Mouse (Mus musculus) MEL (cell line): ENCODE measurements at regions not wholly inside any gene's neighbourhood (a gene's known extent, or its start where the extent isn't known, plus 50 kb on each side); places are given as distances from the start of the nearest gene placed in this dataset.

ENCODE experiments used
- DNase-seq: peaks from one replicate; pipeline ENCODE4 v3.0.0; 2011; ENCODE audit warnings: low read depth, low spot score
- H3K27ac ChIP-seq: 2 replicates; pipeline ENCODE4 v1.5.1; 2012; ENCODE audit warnings: low read depth, mild to moderate bottlenecking, control low read depth, low read length, moderate library complexity; ENCODE audit not compliant: control insufficient read depth
- H3K27me3 ChIP-seq, 2 experiments: fragments of 150-350 bp in 1 of 2; sonication (generic) in 1 of 2; 2 replicates each; pipeline ENCODE4 v1.6.1; 2012; ENCODE audit warnings: low read length in 2 of 2, mild to moderate bottlenecking in 2 of 2, improper control_type of control experiment in 1 of 2, moderate library complexity in 1 of 2; ENCODE audit not compliant: insufficient read depth in 2 of 2, control insufficient read depth in 1 of 2
- H3K36me3 ChIP-seq, 2 experiments: 2 replicates each; pipeline ENCODE4 v1.6.1; 2012 to 2014; ENCODE audit warnings: low read length in 2 of 2, improper control_type of control experiment in 1 of 2, inconsistent platforms in 1 of 2, mild to moderate bottlenecking in 1 of 2; ENCODE audit not compliant: insufficient read depth in 2 of 2, control insufficient read depth in 1 of 2
- H3K4me1 ChIP-seq, 2 experiments: fragments of 150-350 bp in 1 of 2; sonication (generic) in 1 of 2; 2 replicates each; pipeline ENCODE4 v1.6.1; 2012; ENCODE audit warnings: low read length in 2 of 2, improper control_type of control experiment in 1 of 2, mild to moderate bottlenecking in 1 of 2; ENCODE audit not compliant: insufficient read depth in 2 of 2, control insufficient read depth in 1 of 2
- H3K4me3 ChIP-seq, 2 experiments: fragments of 150-350 bp in 1 of 2; sonication (generic) in 1 of 2; 2 replicates each; pipeline ENCODE4 v1.5.1; 2012; ENCODE audit warnings: low read depth in 2 of 2, low read length in 2 of 2, mild to moderate bottlenecking in 2 of 2, moderate library complexity in 2 of 2, control low read depth in 1 of 2, improper control_type of control experiment in 1 of 2; ENCODE audit not compliant: control insufficient read depth in 1 of 2, insufficient read depth in 1 of 2
- H3K79me2 ChIP-seq: 2 replicates; pipeline ENCODE4 v1.6.1; 2012; ENCODE audit warnings: mild to moderate bottlenecking, low read length, moderate library complexity; ENCODE audit not compliant: control insufficient read depth, poor library complexity, insufficient read depth
- H3K9ac ChIP-seq: 2 replicates; pipeline ENCODE4 v1.6.1; 2012; ENCODE audit warnings: low read depth, mild to moderate bottlenecking, control low read depth, low read length, moderate library complexity; ENCODE audit not compliant: control insufficient read depth, poor library complexity, severe bottlenecking
- H3K9me3 ChIP-seq: fragments of 150-350 bp; sonication (generic); replicated peaks from 2 replicates; pipeline ENCODE4 v1.6.1; 2012; ENCODE audit warnings: mild to moderate bottlenecking, low read length, improper control_type of control experiment, moderate library complexity; ENCODE audit not compliant: insufficient read depth
- BHLHE40 ChIP-seq: IDR thresholded peaks from 2 replicates; pipeline ENCODE4 v1.6.1; 2012; ENCODE audit warnings: low read depth, mild to moderate bottlenecking, inconsistent platforms, low read length, improper control_type of control experiment, borderline replicate concordance
- CHD1 ChIP-seq: IDR thresholded peaks from 2 replicates; pipeline ENCODE4 v1.6.1; 2012; ENCODE audit warnings: low read depth, mild to moderate bottlenecking, inconsistent platforms, low read length, improper control_type of control experiment
- CHD2 ChIP-seq: IDR thresholded peaks from 2 replicates; pipeline ENCODE4 v1.6.1; 2011; ENCODE audit warnings: low read length, improper control_type of control experiment
- E2F4 ChIP-seq: IDR thresholded peaks from 2 replicates; pipeline ENCODE4 v1.6.1; 2011; ENCODE audit warnings: low read depth, low read length, improper control_type of control experiment, borderline replicate concordance
- ELF1 ChIP-seq: IDR thresholded peaks from 2 replicates; pipeline ENCODE4 v1.6.1; 2014; ENCODE audit warnings: low read depth, mild to moderate bottlenecking, inconsistent platforms, low read length, improper control_type of control experiment, moderate library complexity
- ETS1 ChIP-seq: IDR thresholded peaks from 2 replicates; pipeline ENCODE4 v1.6.1; 2012; ENCODE audit warnings: low read depth, mild to moderate bottlenecking, inconsistent platforms, low read length, improper control_type of control experiment, moderate library complexity
- HCFC1 ChIP-seq: IDR thresholded peaks from 2 replicates; pipeline ENCODE4 v1.6.1; 2012; ENCODE audit warnings: low read depth, mild to moderate bottlenecking, inconsistent platforms, low read length, improper control_type of control experiment, moderate library complexity
- JUND ChIP-seq: IDR thresholded peaks from 2 replicates; pipeline ENCODE4 v1.6.1; 2011; ENCODE audit warnings: low read depth, mild to moderate bottlenecking, improper control_type of control experiment, low read length
- MAFK ChIP-seq: IDR thresholded peaks from 2 replicates; pipeline ENCODE4 v1.6.1; 2011; ENCODE audit warnings: low read depth, mild to moderate bottlenecking, low read length, improper control_type of control experiment, borderline replicate concordance
- MEF2A ChIP-seq: IDR thresholded peaks from 2 replicates; pipeline ENCODE4 v1.6.1; 2014; ENCODE audit warnings: low read depth, mild to moderate bottlenecking, inconsistent platforms, low read length, improper control_type of control experiment; ENCODE audit not compliant: poor library complexity, insufficient replicate concordance, severe bottlenecking; ENCODE audit errors: extremely low read depth
- MYC ChIP-seq: IDR thresholded peaks from 2 replicates; pipeline ENCODE4 v1.6.1; 2011; ENCODE audit warnings: low read depth, mild to moderate bottlenecking, low read length, improper control_type of control experiment, moderate library complexity
- NRF1 ChIP-seq: IDR thresholded peaks from 2 replicates; pipeline ENCODE4 v1.6.1; 2014; ENCODE audit warnings: low read depth, mild to moderate bottlenecking, inconsistent platforms, low read length, improper control_type of control experiment, moderate library complexity; ENCODE audit not compliant: poor library complexity, insufficient read depth, severe bottlenecking
- POLR2AphosphoS2 ChIP-seq: IDR thresholded peaks from 2 replicates; pipeline ENCODE4 v1.6.1; 2011; ENCODE audit warnings: low read length, improper control_type of control experiment
- POLR2AphosphoS5 ChIP-seq: IDR thresholded peaks from 2 replicates; pipeline ENCODE4 v1.6.1; 2012; ENCODE audit warnings: low read depth, borderline replicate concordance, mild to moderate bottlenecking, inconsistent platforms, low read length, moderate library complexity, mixed read lengths
- RAD21 ChIP-seq: IDR thresholded peaks from 2 replicates; pipeline ENCODE4 v1.6.1; 2011; ENCODE audit warnings: mild to moderate bottlenecking, low read depth, low read length, improper control_type of control experiment
- SMC3 ChIP-seq: IDR thresholded peaks from 2 replicates; pipeline ENCODE4 v1.6.1; 2011; ENCODE audit warnings: low read depth, low read length, improper control_type of control experiment
- TAL1 ChIP-seq: IDR thresholded peaks from 2 replicates; pipeline ENCODE4 v1.6.1; 2012; ENCODE audit warnings: mild to moderate bottlenecking, inconsistent platforms, low read length, moderate library complexity, mixed read lengths
- TCF12 ChIP-seq: IDR thresholded peaks from 2 replicates; pipeline ENCODE4 v1.6.1; 2014; ENCODE audit warnings: low read depth, mild to moderate bottlenecking, inconsistent platforms, low read length, improper control_type of control experiment, moderate library complexity
- USF1 ChIP-seq: IDR thresholded peaks from 2 replicates; pipeline ENCODE4 v1.6.1; 2014; ENCODE audit warnings: low read depth, mild to moderate bottlenecking, inconsistent platforms, low read length, improper control_type of control experiment, moderate library complexity
- USF2 ChIP-seq, 2 experiments: IDR thresholded peaks; 2 replicates each; pipeline ENCODE4 v1.6.1; 2011 to 2012; ENCODE audit warnings: improper control_type of control experiment in 2 of 2, low read length in 2 of 2, borderline replicate concordance in 1 of 2, inconsistent platforms in 1 of 2, low read depth in 1 of 2, mild to moderate bottlenecking in 1 of 2; ENCODE audit not compliant: insufficient read depth in 1 of 2
- ZMIZ1 ChIP-seq: IDR thresholded peaks from 2 replicates; pipeline ENCODE4 v1.6.1; 2012; ENCODE audit warnings: low read depth, mild to moderate bottlenecking, inconsistent platforms, low read length, improper control_type of control experiment, moderate library complexity
- ZNF384 ChIP-seq: IDR thresholded peaks from 2 replicates; pipeline ENCODE4 v1.6.1; 2012; ENCODE audit warnings: low read depth, mild to moderate bottlenecking, inconsistent platforms, low read length, improper control_type of control experiment

- no peak overlapping the region for H3K9ac ChIP-seq
- peaks cover 0 to 9% of the 10 kb centered on the region in 2 experiments; a peak in 1 of 4 replicates for H3K4me1 ChIP-seq
- no peak overlapping the region for H3K4me3 ChIP-seq
- H3K36me3 ChIP-seq, result no peaks in the 10 kb centered on the region
- H3K27ac ChIP-seq, result no peak overlapping the region
- H3K27me3 ChIP-seq, result no peaks in the 10 kb centered on the region
- no peaks in the 10 kb centered on the region for H3K79me2 ChIP-seq
- no peak for DNase-seq
- H3K9me3 ChIP-seq, result no peaks in the 10 kb centered on the region
- TF ChIP-seq ZNF384 (no peak), SMC3 (no peak), RAD21 (no peak), NRF1 (no peak), TAL1 (no peak), JUND (no peak), TCF12 (no peak), POLR2AphosphoS2 (no peak), USF1 (no peak), POLR2AphosphoS5 (no peak), MEF2A (no peak), CHD1 (no peak), HCFC1 (no peak), E2F4 (no peak), BHLHE40 (no peak), ZMIZ1 (no peak), ELF1 (no peak), CHD2 (no peak), MYC (no peak), USF2 (IDR thresholded peaks at IDR 0.05; ENCODE audit: borderline replicate concordance in 1 of 2, insufficient read depth in 1 of 2, low read depth in 1 of 2, low read length in 2 of 2) (no peak)
These were observed 132.8 kb upstream of the Eif4g2 start for GRCm38 (mm10) chr7:111215586-111215985.

- no peak overlapping the region for H3K9ac ChIP-seq
- H3K4me3 ChIP-seq, result no peak overlapping the region
- H3K9me3 ChIP-seq, result no peaks in the 10 kb centered on the region
- no peak overlapping the region for H3K27ac ChIP-seq
- no peaks in the 10 kb centered on the region for H3K79me2 ChIP-seq
- no peak for TF ChIP-seq ETS1
- no peak for TF ChIP-seq MAFK
- H3K4me1 ChIP-seq, result peaks cover 0 to 9% of the 10 kb centered on the region in 2 experiments; a peak in 1 of 4 replicates
- no peaks in the 10 kb centered on the region for H3K27me3 ChIP-seq
- no peaks in the 10 kb centered on the region for H3K36me3 ChIP-seq
- no peak for DNase-seq
These were observed 131.5 kb upstream of the Eif4g2 start for GRCm38 (mm10) chr7:111214226-111214906.
